Mouse (Mus musculus): ENCODE data around the gene Pole. TPM values are rescaled to one million over a fixed set of nuclear protein-coding genes. Genes with fewer than 3 reads are reported as not detected.

Gene Pole
- polyA plus RNA-seq, 1 experiment from 2014 or later, result 46.1 TPM

GRCm38 (mm10) chr5:110376802-110377433, 90.8 kb downstream of the Pole start:
- Histone ChIP-seq H3K27ac (replicated peaks; ENCODE audit: low read depth, low read length) (no peak overlapping the region), H3K36me3 (replicated peaks; ENCODE audit: control insufficient read depth, insufficient read depth, low read depth, low read length) (peaks cover 11% of the 10 kb centered on the region), H3K4me3 (ENCODE audit: low read depth, low read length) (no peak overlapping the region), H3K4me1 (ENCODE audit: control insufficient read depth, insufficient read depth, low read length) (no peaks in the 10 kb centered on the region; the same call in 1 of the 2 replicates), H3K9me3 (replicated peaks; ENCODE audit: control insufficient read depth, low read length) (no peaks in the 10 kb centered on the region), H3K27me3 (ENCODE audit: control insufficient read depth, insufficient read depth, low read length) (no peaks in the 10 kb centered on the region), H3K4me2 (ENCODE audit: low read depth, low read length) (no peak overlapping the region), H3K9ac (replicated peaks; ENCODE audit: low read length) (no peak overlapping the region)
- DNase-seq (ENCODE audit: low spot score) (peak; percentile 79), ATAC-seq (replicated peaks; ENCODE audit: insufficient number of reproducible peaks, low FRiP score, low TSS enrichment, low read depth) (0 out of 2 replicates have a peak, but pooled peaks have one; percentile 5)
- 66% methylated on average over 8 of the region's 8 CpGs for WGBS

- Histone ChIP-seq H3K27ac (replicated peaks; ENCODE audit: low read depth, low read length) (no peak overlapping the region), H3K9ac (replicated peaks; ENCODE audit: low read length) (no peak overlapping the region)
- peak; percentile 38 for DNase-seq (ENCODE audit: low spot score)
These were observed 92.1 kb downstream of the Pole start for GRCm38 (mm10) chr5:110378181-110378583.

GRCm38 (mm10) chr5:110379086-110379485, 93.0 kb downstream of the Pole start:
- no peaks in the 10 kb centered on the region; the same call in 1 of the 2 replicates for H3K4me1 ChIP-seq (ENCODE audit: control insufficient read depth, insufficient read depth, low read length)
- WGBS, result 83% methylated on average over 15 of the region's 15 CpGs
- no peak for ATAC-seq (replicated peaks; ENCODE audit: insufficient number of reproducible peaks, low FRiP score, low TSS enrichment, low read depth)
- no peak overlapping the region for H3K4me3 ChIP-seq (ENCODE audit: low read depth, low read length)
- H3K36me3 ChIP-seq (replicated peaks; ENCODE audit: control insufficient read depth, insufficient read depth, low read depth, low read length), result peaks cover 11% of the 10 kb centered on the region
- H3K27ac ChIP-seq (replicated peaks; ENCODE audit: low read depth, low read length), result no peak overlapping the region
- DNase-seq (ENCODE audit: low spot score), result no peak
- H3K9ac ChIP-seq (replicated peaks; ENCODE audit: low read length), result no peak overlapping the region
- H3K4me2 ChIP-seq (ENCODE audit: low read depth, low read length), result no peak overlapping the region
- no peaks in the 10 kb centered on the region for H3K9me3 ChIP-seq (replicated peaks; ENCODE audit: control insufficient read depth, low read length)
- H3K27me3 ChIP-seq (ENCODE audit: control insufficient read depth, insufficient read depth, low read length), result no peaks in the 10 kb centered on the region

More at GRCm38 (mm10) chr5:110378181-110378583, 92.1 kb downstream of the Pole start:
- ATAC-seq (replicated peaks; ENCODE audit: insufficient number of reproducible peaks, low FRiP score, low TSS enrichment, low read depth), result no peak; the same call in 1 of the 2 replicates
- WGBS, result 31% methylated on average over 20 of the region's 20 CpGs
- Histone ChIP-seq H3K4me1 (ENCODE audit: control insufficient read depth, insufficient read depth, low read length) (no peaks in the 10 kb centered on the region; the same call in 1 of the 2 replicates), H3K27me3 (ENCODE audit: control insufficient read depth, insufficient read depth, low read length) (no peaks in the 10 kb centered on the region), H3K4me2 (ENCODE audit: low read depth, low read length) (no peak overlapping the region), H3K9me3 (replicated peaks; ENCODE audit: control insufficient read depth, low read length) (no peaks in the 10 kb centered on the region), H3K4me3 (ENCODE audit: low read depth, low read length) (no peak overlapping the region), H3K36me3 (replicated peaks; ENCODE audit: control insufficient read depth, insufficient read depth, low read depth, low read length) (peaks cover 11% of the 10 kb centered on the region)

GRCm38 (mm10) chr5:110379823-110380222, 93.7 kb downstream of the Pole start:
- no peak for ATAC-seq (replicated peaks; ENCODE audit: insufficient number of reproducible peaks, low FRiP score, low TSS enrichment, low read depth)
- no peaks in the 10 kb centered on the region for H3K27me3 ChIP-seq (ENCODE audit: control insufficient read depth, insufficient read depth, low read length)
- H3K9ac ChIP-seq (replicated peaks; ENCODE audit: low read length), result no peak overlapping the region
- H3K27ac ChIP-seq (replicated peaks; ENCODE audit: low read depth, low read length), result no peak overlapping the region
- no peak overlapping the region for H3K4me2 ChIP-seq (ENCODE audit: low read depth, low read length)
- H3K4me1 ChIP-seq (ENCODE audit: control insufficient read depth, insufficient read depth, low read length), result no peaks in the 10 kb centered on the region; the same call in none of the 2 replicates
- H3K4me3 ChIP-seq (ENCODE audit: low read depth, low read length), result no peak overlapping the region
- no peak for DNase-seq (ENCODE audit: low spot score)
- H3K36me3 ChIP-seq (replicated peaks; ENCODE audit: control insufficient read depth, insufficient read depth, low read depth, low read length), result peaks cover 9% of the 10 kb centered on the region
- 83% methylated on average over 4 of the region's 4 CpGs for WGBS
- no peaks in the 10 kb centered on the region for H3K9me3 ChIP-seq (replicated peaks; ENCODE audit: control insufficient read depth, low read length)

- H3K9me3 ChIP-seq (replicated peaks; ENCODE audit: control insufficient read depth, low read length), result no peaks in the 10 kb centered on the region
- DNase-seq (ENCODE audit: low spot score) (no peak), ATAC-seq (replicated peaks; ENCODE audit: insufficient number of reproducible peaks, low FRiP score, low TSS enrichment, low read depth) (no peak)
- no peak overlapping the region for H3K27ac ChIP-seq (replicated peaks; ENCODE audit: low read depth, low read length)
- no peaks in the 10 kb centered on the region; the same call in 1 of the 2 replicates for H3K36me3 ChIP-seq (replicated peaks; ENCODE audit: control insufficient read depth, insufficient read depth, low read depth, low read length)
- no peaks in the 10 kb centered on the region for H3K27me3 ChIP-seq (ENCODE audit: control insufficient read depth, insufficient read depth, low read length)
- H3K9ac ChIP-seq (replicated peaks; ENCODE audit: low read length), result no peak overlapping the region
- WGBS, result 77% methylated on average over 6 of the region's 6 CpGs
- H3K4me2 ChIP-seq (ENCODE audit: low read depth, low read length), result no peak overlapping the region
- H3K4me1 ChIP-seq (ENCODE audit: control insufficient read depth, insufficient read depth, low read length), result peaks cover 2% of the 10 kb centered on the region
- H3K4me3 ChIP-seq (ENCODE audit: low read depth, low read length), result no peak overlapping the region
These were observed 98.4 kb downstream of the Pole start for GRCm38 (mm10) chr5:110384491-110384890.

GRCm38 (mm10) chr5:110385263-110385662, 99.2 kb downstream of the Pole start:
- Histone ChIP-seq H3K4me1 (ENCODE audit: control insufficient read depth, insufficient read depth, low read length) (peaks cover 2% of the 10 kb centered on the region), H3K27me3 (ENCODE audit: control insufficient read depth, insufficient read depth, low read length) (no peaks in the 10 kb centered on the region), H3K9me3 (replicated peaks; ENCODE audit: control insufficient read depth, low read length) (no peaks in the 10 kb centered on the region), H3K4me3 (ENCODE audit: low read depth, low read length) (peak overlapping the region; percentile 79), H3K36me3 (replicated peaks; ENCODE audit: control insufficient read depth, insufficient read depth, low read depth, low read length) (no peaks in the 10 kb centered on the region; the same call in 1 of the 2 replicates), H3K4me2 (ENCODE audit: low read depth, low read length) (peak overlapping the region; percentile 73), H3K27ac (replicated peaks; ENCODE audit: low read depth, low read length) (no peak overlapping the region), H3K9ac (replicated peaks; ENCODE audit: low read length) (peak overlapping the region; percentile 84; the same call in 1 of the 2 replicates)
- 61% methylated on average over 4 of the region's 4 CpGs for WGBS
- DNase-seq (ENCODE audit: low spot score) (no peak), ATAC-seq (replicated peaks; ENCODE audit: insufficient number of reproducible peaks, low FRiP score, low TSS enrichment, low read depth) (no peak)

GRCm38 (mm10) chr5:110386371-110387330, 100.5 kb downstream of the Pole start:
- H3K9me3 ChIP-seq (replicated peaks; ENCODE audit: control insufficient read depth, low read length), result no peaks in the 10 kb centered on the region
- under 1% methylated on average over 88 of the region's 90 CpGs for WGBS
- peak; percentile 91 for ATAC-seq (replicated peaks; ENCODE audit: insufficient number of reproducible peaks, low FRiP score, low TSS enrichment, low read depth)
- no peaks in the 10 kb centered on the region for H3K27me3 ChIP-seq (ENCODE audit: control insufficient read depth, insufficient read depth, low read length)
- DNase-seq (ENCODE audit: low spot score), result peak; percentile 88
- no peaks in the 10 kb centered on the region; the same call in 1 of the 2 replicates for H3K36me3 ChIP-seq (replicated peaks; ENCODE audit: control insufficient read depth, insufficient read depth, low read depth, low read length)
- peak overlapping the region; percentile 79 for H3K4me3 ChIP-seq (ENCODE audit: low read depth, low read length)
- H3K4me2 ChIP-seq (ENCODE audit: low read depth, low read length), result peak overlapping the region; percentile 73
- H3K27ac ChIP-seq (replicated peaks; ENCODE audit: low read depth, low read length), result 0 out of 2 replicates have a peak overlapping the region, but pooled peaks have one; percentile 20
- peak overlapping the region; percentile 84 for H3K9ac ChIP-seq (replicated peaks; ENCODE audit: low read length)
- H3K4me1 ChIP-seq (ENCODE audit: control insufficient read depth, insufficient read depth, low read length), result peaks cover 2% of the 10 kb centered on the region
